Mouse (Mus musculus): ENCODE results near the gene Cyp2a4.
"Not testable (repeated sequence)": the region's sequence is repeated elsewhere in the genome, so short reads cannot be mapped to it uniquely, and the experiment has no call there.

Gene Cyp2a4

DNA sequence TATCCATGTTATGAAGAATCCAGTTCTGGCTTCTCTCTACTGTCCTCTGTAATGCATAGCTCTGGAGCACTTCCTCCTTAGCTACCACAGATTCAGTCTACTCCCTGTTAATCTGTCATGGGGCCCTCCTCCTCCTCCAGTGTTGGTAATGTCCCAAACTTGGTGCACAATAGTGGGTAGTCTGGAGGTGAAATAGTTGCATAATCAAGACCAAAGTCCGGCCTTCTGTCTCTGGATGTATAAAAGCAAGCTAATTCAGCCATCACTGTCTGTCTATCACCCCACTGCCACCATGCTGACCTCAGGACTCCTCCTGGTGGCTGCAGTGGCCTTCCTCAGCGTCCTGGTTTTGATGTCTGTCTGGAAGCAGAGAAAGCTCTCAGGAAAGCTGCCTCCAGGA lies at the start of gene Cyp2a4:
Gene Cyp2a4 (plus strand): TSS at position 244 of the 400 bp plus-strand sequence.
- not testable (repeated sequence) for DNase-seq (ENCODE audit: low read depth)

DNA sequence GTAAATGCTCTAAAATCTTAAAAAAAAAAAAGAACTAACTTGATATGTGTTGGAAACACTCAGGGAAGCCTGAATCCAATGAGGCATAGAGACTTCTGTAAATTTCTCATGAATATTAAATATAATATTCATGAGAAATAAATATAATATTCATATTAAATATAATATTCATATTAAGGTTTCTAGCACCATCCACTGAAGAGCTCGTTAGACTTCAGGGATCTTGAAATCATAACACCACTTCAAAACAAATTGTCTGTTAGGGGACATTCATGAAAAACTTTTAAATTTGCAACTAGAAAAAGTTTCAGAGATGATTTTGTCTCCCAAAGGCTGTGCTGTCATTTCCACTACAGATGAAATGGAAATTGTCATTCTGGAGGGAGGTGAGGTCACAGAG lies 46.9 kb upstream of the Cyp2a4 start, which contains the start of gene Vmn1r184:
Gene Vmn1r184 (plus strand): TSS at position 301 of the 400 bp plus-strand sequence.
- not testable (repeated sequence) for DNase-seq (ENCODE audit: low read depth)

DNA sequence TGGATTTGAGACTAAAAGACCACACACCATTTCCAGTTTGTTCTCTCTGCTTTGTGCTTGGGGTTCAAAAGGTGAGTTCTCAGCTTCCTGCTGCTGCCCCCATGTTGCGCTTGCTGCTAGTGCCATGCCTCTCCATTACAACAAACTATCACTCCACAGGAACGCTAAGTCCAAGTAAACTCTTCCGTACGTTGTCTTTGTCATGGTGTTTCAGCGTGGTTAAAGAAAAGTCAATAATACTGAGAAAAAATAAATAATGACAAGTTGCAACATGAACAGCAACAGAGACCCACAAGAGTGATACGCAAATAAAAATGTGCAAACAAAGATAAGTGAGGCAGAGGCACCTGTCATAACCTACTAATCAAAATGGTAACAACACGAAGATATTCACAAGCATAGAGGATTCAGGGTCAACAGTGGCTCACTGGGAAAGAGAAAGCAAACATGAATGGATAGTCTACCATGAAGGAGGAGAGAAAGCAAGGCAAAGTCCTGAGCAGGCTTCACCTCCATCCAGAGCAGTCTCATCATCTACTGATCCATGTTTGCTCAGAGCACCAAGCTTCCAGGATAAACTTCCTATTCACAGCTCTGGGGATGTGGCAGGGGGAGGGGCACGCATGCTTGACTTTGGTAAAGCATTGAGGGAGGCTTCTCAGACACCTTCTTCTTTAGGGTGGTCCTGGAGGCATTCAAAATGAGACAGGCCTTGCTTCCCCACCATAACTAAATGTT lies 3.4 kb upstream of the Cyp2a4 start:
- DNase-seq (ENCODE audit: low read depth), result not testable (repeated sequence)

DNA sequence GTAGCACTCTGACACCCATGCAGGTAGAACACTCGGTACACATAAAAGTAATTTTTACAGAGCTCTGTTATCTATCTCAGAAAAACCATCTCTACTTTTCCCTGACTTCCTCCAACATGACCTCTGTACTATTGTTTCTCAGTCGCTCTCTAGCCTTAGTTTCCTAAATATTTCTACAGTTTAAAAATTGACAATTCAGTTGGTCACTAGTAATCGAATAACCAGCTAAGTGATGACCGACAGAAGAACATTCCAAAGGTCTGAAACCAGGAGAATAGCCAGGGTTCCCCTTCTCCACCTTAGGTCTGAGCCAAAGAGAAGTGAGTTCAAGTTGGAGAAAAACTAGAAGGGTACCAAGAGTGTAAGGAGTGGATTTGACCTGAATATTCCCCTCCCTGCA lies 4.8 kb downstream of the Cyp2a4 start:
- not testable (repeated sequence) for DNase-seq (ENCODE audit: low read depth)

DNA sequence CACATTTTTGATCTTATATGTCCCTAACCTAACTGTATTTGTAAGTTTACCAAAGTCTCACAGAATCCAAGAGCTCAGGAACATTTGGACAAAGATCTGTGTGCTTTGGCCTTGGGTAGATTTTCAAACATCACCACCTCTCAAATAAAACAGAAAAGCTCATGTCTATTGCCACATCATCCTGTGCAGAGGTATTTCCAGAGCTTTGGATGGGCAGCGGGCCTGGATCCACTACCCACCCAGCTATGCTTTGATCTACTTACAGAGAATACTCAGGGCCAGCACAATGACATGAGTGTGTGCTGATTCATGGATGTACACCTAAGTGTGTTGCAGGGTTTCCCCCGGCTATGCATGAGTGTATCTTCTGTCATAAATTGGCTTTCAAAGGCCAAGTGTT lies 8.2 kb downstream of the Cyp2a4 start:
- DNase-seq (ENCODE audit: low read depth), result not testable (repeated sequence)

DNA sequence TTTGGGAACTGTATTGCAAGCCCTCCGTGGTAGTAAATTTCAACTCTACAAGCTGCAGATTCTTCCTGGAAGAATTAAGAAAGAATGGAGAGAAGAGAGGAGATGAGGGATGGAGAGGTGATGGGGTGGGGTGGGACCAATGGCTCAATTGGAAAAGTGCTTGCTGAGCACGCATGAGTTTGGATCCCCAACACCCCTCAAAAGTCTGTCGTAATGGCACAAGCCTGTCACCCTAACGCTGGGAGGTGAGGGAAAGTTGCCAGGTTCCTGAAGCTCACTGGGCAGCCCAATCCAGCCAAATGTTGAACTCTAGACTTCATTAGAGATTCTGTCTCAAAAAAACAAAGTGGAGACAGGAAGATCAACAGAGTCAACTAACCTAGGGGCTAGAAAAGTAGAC lies 8.8 kb downstream of the Cyp2a4 start:
- not testable (repeated sequence) for DNase-seq (ENCODE audit: low read depth)

DNA sequence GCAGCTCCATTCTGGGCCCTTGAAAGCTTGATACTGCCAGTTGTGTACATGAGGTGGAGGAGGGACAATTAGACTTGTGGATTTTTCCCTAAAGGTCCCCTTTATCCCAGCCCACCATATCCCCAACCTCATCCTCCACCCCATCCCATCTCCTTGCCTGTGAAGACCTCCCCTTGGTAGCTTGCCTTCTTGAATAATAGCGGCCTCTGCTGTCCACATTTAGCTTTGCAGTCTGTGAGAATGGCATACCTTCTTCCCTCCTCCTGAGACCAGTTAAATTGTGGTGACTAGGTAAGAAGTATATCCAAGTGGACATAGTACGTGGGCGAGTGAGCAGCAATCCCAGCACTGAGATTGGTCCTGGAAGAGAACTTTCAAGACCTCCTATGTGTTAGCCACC lies 13.4 kb downstream of the Cyp2a4 start:
- not testable (repeated sequence) for DNase-seq (ENCODE audit: low read depth)

DNA sequence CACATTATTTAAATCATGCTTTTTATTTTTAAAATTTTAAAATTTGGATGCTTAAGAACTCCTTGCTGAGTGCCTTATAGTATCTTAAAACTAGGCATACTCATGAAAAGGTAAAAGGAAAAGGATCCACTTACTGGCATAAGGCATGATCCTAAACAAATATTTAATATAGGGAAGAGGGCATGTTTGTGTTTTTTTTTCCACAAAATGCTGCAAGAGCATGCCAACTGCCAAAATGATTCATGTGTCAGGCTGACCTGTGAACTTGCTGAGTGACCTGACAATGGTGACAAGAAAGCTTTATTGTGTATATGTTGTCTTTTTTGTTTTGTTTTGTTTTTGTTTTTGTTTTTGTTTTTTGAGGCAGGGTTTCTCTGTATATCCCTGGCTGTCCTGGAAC lies 43.2 kb downstream of the Cyp2a4 start:
- not testable (repeated sequence) for DNase-seq (ENCODE audit: low read depth)

DNA sequence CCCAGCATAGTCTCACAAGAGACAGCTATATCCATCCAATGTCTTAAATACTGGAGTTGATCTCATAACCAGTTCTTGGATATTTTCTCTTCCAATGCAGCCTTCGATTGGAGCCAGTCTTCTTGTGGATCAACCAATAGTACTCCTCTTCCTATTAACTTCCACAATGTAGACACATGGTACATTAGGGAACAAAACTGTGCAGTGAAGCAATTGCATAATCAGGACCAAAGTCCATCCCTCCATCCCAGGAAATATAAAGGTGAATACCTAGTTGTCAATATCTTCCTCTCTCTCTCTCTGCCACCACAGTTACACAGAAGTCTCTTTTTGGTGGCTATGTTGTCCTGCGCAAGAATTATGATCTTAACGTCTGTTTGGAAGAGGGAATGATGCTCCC lies 45.3 kb downstream of the Cyp2a4 start:
- DNase-seq (ENCODE audit: low read depth), result not testable (repeated sequence)

DNA sequence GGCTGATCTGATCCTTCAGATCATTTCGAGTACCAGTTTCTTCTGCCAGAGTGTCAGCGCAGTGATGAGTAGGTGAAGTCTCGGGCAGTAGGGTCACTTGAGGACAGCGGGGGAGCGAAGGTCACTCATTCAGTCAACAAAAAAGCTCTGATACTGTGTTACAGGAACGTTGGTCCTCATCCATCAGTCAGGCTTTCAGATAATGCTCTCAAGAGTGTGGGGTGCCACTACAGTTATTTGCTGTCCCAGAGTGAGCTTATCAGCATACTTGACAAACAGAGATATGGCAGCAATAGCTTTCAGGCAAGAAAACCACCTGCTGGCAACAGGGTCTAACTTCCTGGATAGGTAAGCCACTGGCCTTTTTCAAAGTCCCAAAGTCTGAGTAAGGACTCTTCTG lies 49.8 kb downstream of the Cyp2a4 start:
- not testable (repeated sequence) for DNase-seq (ENCODE audit: low read depth)
